Mouse (Mus musculus): ENCODE data around the gene Angel2.

Gene Angel2

DNA sequence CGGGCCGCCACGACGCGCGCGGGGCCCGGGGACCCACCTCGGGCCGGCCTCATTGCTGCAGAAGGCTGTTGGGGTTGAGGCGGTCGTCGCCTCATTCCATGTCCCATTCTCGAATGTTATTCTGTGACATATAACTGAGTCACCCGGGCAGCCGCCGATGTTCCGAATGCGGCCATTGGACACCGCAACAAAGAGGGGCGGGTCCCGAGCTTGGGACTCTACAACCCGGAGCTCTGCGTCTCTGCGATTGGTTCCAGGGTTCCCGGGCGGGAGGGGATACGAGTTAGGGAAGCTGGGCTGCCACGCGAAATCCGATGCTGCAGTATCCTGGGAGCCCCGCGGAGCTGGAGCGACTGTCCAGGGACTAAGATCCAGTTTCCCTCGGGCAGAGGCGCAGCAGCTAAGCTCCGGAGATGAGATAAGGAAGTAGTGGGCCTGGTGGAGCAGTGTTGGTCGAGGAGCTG is 54.2 kb downstream of the Angel2 start, which contains the start of gene Vash2:
TSS of gene Vash2 (minus strand) at position 197 of the 464 bp plus-strand sequence.
- DNase-seq (ENCODE audit: low spot score): peak; percentile 98

- no peak for DNase-seq (ENCODE audit: low spot score)
Observed at GRCm38 (mm10) chr1:190980470-190980869, 55.6 kb downstream of the Angel2 start.

- no peak for DNase-seq (ENCODE audit: low spot score)
Observed at GRCm38 (mm10) chr1:190981412-190981811, 56.5 kb downstream of the Angel2 start.

DNA sequence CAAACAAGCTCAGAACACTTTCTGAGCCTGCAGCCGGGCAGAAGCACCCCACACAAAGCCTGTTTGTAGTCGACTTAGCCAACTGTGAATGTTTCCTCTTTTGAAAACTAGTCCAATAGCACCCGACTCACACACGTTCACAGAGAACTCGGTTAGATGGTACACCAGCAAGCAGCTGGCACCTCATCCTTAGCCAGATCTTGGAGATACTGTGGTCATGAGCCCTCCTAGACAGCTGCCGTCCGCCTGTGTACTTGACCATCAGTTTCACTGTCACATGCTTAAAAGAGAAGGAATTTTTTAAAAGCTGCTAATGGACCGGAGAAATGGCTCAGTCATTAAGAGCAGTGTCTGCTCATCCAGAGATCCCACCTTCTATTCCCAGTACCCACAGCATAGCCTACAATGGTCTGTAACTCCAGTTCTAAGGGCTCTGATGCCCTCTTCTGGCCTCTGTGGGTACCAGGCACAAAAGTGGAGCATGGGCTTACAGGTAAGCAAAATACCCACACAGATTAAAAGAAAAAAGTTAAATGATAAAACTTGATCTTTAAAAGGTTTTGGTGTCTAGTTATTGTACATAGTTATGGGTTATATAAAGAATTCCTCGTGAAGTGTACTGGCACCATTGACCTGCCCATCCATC is 64.6 kb downstream of the Angel2 start:
- no peak for DNase-seq (ENCODE audit: low spot score)

DNA sequence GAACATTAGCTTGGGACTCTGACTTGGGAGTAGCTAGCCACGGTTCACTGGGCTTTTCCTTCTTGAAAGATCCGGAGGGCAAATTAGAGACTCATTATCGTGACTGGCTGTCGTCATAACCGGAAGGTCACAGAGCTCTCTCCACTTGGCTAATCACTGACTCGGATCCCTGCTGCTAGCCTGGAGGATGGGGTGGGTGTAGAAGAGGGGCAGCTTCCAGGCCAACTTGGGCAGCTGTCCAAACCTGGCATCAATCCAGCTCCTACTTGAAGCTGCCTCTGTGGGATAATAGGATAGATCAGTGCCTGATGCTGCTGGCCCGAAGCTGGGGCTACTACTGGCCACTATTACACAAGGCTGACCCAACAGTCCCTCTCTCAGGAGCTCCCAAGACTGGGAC is 70.6 kb downstream of the Angel2 start:
- no peak for DNase-seq (ENCODE audit: low spot score)

GRCm38 (mm10) chr1:190996346-190996877 is 71.5 kb downstream of the Angel2 start:
- DNase-seq (ENCODE audit: low spot score): no peak
